Mouse (Mus musculus): Measurements from ENCODE around the gene Id3. TPM values are rescaled to one million over a fixed set of nuclear protein-coding genes. Genes with fewer than 3 reads are reported as not detected.

Gene Id3
- polyA plus RNA-seq, 1 experiment from 2014 or later, result 226 TPM

GRCm38 (mm10) chr4:136106880-136107301, 36.4 kb upstream of the Id3 start:
- ATAC-seq, result no peak
- Histone ChIP-seq H3K4me3 (ENCODE audit: low read length) (no peak overlapping the region), H3K9me3 (ENCODE audit: control insufficient read depth, low read length) (no peaks in the 10 kb centered on the region), H3K4me2 (ENCODE audit: low read length) (no peak overlapping the region), H3K27me3 (replicated peaks; ENCODE audit: control insufficient read depth, insufficient read depth, low read length) (no peaks in the 10 kb centered on the region), H3K4me1 (ENCODE audit: control insufficient read depth, insufficient read depth, low read depth, low read length) (peaks cover 4% of the 10 kb centered on the region), H3K27ac (ENCODE audit: low read depth, low read length) (no peak overlapping the region), H3K9ac (ENCODE audit: low read depth, low read length) (no peak overlapping the region), H3K36me3 (ENCODE audit: control insufficient read depth, insufficient read depth, low read length) (no peaks in the 10 kb centered on the region)
- WGBS, result 59% methylated on average over 7 of the region's 7 CpGs

DNA sequence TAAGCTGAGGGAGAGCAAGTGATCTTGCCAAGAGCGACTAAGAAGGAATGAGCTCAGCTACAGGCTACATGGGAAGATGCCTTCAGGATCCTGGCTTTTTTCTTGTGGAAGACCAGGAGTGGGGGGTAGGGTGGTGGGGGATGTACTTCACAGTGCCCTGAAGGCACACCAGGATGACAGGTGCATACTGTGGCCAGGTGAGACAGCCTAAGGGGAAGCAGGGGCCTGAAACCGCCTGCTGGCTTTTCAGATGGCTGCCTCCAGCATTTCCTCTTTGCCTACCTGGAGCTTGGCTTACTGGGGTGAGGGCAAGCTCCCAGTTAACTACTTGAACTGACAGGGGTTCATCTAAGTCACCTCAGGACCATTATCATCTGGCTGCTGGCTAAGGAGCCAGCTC, 34.1 kb upstream of the Id3 start:
- Histone ChIP-seq H3K9ac (ENCODE audit: low read depth, low read length) (no peak overlapping the region), H3K4me1 (ENCODE audit: control insufficient read depth, insufficient read depth, low read depth, low read length) (peaks cover 4% of the 10 kb centered on the region), H3K4me3 (ENCODE audit: low read length) (no peak overlapping the region), H3K27me3 (replicated peaks; ENCODE audit: control insufficient read depth, insufficient read depth, low read length) (no peaks in the 10 kb centered on the region), H3K36me3 (ENCODE audit: control insufficient read depth, insufficient read depth, low read length) (no peaks in the 10 kb centered on the region), H3K4me2 (ENCODE audit: low read length) (no peak overlapping the region), H3K27ac (ENCODE audit: low read depth, low read length) (no peak overlapping the region), H3K9me3 (ENCODE audit: control insufficient read depth, low read length) (no peaks in the 10 kb centered on the region)
- no peak for ATAC-seq
- 86% methylated on average over 2 of the region's 2 CpGs for WGBS

DNA sequence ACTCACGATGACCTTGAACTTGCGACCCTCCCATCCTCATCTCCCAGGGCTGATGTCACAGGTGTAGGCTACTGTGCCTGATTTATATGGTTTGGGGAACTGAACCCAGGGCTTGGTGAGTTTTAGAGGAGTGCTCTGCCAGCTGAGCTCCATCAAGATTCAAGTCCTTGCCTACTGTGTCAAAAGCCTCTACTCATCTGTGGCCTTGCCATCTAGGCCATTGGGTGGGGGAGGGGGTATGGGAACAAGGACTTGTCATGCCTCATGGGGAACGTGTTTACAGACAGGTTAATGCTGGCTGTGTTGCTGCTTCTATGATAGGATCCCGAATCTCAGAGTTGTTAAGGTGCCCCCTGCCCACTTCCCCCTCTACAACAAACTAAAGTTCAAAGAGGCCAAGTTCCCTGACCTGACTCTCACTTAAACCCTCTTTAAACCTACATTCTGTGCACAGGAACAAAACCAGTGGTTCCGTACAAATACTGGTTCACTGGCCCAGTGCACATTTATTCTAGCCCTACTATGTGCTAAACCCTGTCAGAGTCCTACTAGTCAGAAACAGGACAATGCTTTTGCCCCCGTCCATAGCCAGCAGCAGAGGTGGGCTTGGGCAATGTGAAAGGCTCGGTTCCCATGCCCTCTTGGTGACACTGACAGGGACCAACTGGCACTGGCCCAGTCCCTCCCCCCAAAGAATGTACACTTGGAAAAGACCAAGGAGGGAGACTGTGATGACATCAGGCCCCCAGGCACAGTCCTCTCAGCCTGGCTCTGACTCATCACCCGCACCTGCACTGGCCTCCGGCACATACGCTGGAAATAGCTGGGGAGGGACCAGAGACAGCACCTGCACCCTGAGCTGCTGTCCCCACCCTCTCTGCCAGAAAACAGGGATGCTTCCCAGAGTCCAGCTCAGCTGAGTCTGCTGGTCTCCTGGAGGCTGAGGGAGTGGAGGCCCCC, 33.1 kb upstream of the Id3 start:
- whole genome bisulfite sequencing, result 85% methylated on average over 10 of the region's 10 CpGs

DNA sequence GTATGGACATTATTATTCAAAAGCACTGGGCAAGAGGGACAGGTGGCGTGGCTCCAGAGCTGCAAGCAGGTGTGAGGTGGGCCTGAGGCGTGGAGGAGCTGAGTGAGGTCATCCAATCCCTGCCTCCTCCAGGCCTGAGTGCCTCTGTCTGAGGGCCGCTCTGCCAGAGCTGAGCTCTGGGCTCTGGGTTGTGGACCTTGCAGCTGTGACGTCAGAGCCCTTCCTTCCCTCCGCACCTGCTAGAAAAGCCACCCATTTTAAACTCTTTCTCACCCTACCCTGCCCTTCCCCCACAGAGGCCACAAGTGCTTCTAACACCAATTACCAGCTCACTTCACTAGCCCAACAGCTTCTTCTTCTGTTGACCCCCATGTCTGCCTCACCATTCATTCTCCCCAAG, 31.0 kb upstream of the Id3 start:
- Histone ChIP-seq H3K9me3 (ENCODE audit: control insufficient read depth, low read length) (no peaks in the 10 kb centered on the region), H3K4me3 (ENCODE audit: low read length) (no peak overlapping the region), H3K27me3 (replicated peaks; ENCODE audit: control insufficient read depth, insufficient read depth, low read length) (no peaks in the 10 kb centered on the region), H3K4me1 (ENCODE audit: control insufficient read depth, insufficient read depth, low read depth, low read length) (no peaks in the 10 kb centered on the region), H3K27ac (ENCODE audit: low read depth, low read length) (no peak overlapping the region), H3K36me3 (ENCODE audit: control insufficient read depth, insufficient read depth, low read length) (no peaks in the 10 kb centered on the region), H3K4me2 (ENCODE audit: low read length) (no peak overlapping the region), H3K9ac (ENCODE audit: low read depth, low read length) (no peak overlapping the region)
- WGBS, result 65% methylated on average over 5 of the region's 5 CpGs
- no peak for ATAC-seq

More for the DNA sequence above, 33.1 kb upstream of the Id3 start:
- H3K4me3 ChIP-seq (ENCODE audit: low read length), result no peak overlapping the region
- no peaks in the 10 kb centered on the region for H3K36me3 ChIP-seq (ENCODE audit: control insufficient read depth, insufficient read depth, low read length)
- H3K4me1 ChIP-seq (ENCODE audit: control insufficient read depth, insufficient read depth, low read depth, low read length), result no peaks in the 10 kb centered on the region
- ATAC-seq, result no peak
- no peak overlapping the region for H3K4me2 ChIP-seq (ENCODE audit: low read length)
- no peaks in the 10 kb centered on the region for H3K27me3 ChIP-seq (replicated peaks; ENCODE audit: control insufficient read depth, insufficient read depth, low read length)
- no peak overlapping the region for H3K27ac ChIP-seq (ENCODE audit: low read depth, low read length)
- H3K9ac ChIP-seq (ENCODE audit: low read depth, low read length), result no peak overlapping the region
- H3K9me3 ChIP-seq (ENCODE audit: control insufficient read depth, low read length), result no peaks in the 10 kb centered on the region

DNA sequence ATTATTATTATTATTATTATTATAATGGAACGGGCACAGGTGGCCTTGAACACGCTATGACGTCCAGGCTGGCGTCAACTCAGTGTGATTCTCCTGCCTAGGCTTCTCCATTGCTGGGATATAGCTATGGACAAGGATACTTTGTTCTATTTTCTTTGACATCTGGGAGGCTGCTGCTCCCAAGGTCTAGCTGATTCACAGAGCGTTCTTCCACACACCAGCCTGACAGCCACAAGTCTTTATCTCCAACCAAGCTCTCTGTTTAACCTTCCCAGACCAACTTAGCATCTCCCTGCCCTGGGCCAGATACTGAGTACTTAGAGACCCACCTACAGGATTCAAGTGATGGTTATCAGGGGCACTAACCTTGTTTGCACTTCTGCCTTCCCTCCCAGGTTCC, 28.6 kb upstream of the Id3 start:
- H3K4me2 ChIP-seq (ENCODE audit: low read length), result no peak overlapping the region
- H3K36me3 ChIP-seq (ENCODE audit: control insufficient read depth, insufficient read depth, low read length), result no peaks in the 10 kb centered on the region
- no peak overlapping the region for H3K9ac ChIP-seq (ENCODE audit: low read depth, low read length)
- WGBS, result 83% methylated on average over 5 of the region's 5 CpGs
- H3K4me3 ChIP-seq (ENCODE audit: low read length), result no peak overlapping the region
- H3K9me3 ChIP-seq (ENCODE audit: control insufficient read depth, low read length), result no peaks in the 10 kb centered on the region
- no peak overlapping the region for H3K27ac ChIP-seq (ENCODE audit: low read depth, low read length)
- ATAC-seq, result no peak
- no peaks in the 10 kb centered on the region for H3K4me1 ChIP-seq (ENCODE audit: control insufficient read depth, insufficient read depth, low read depth, low read length)
- H3K27me3 ChIP-seq (replicated peaks; ENCODE audit: control insufficient read depth, insufficient read depth, low read length), result no peaks in the 10 kb centered on the region

DNA sequence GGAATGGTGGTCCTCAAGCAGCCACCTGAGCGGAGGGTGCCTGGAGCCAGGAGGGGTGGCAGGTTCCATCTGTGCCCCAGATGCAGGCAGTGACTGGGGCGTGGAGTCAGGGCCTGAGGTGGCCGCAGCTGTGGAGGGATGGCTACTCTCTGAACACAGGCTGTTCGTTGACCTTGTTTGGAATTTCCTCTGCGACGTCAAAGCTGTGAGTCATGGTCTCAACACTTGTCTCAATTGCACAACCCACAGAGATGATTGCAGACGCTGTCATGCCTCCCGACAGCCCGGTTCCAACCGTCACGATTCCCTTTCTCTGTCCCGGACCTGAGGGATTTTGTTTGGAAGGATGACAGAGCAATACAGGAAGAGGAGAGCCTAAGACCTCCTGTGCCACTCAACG, 26.3 kb upstream of the Id3 start:
- no peak for ATAC-seq
- Histone ChIP-seq H3K27ac (ENCODE audit: low read depth, low read length) (no peak overlapping the region), H3K9me3 (ENCODE audit: control insufficient read depth, low read length) (no peaks in the 10 kb centered on the region), H3K27me3 (replicated peaks; ENCODE audit: control insufficient read depth, insufficient read depth, low read length) (no peaks in the 10 kb centered on the region), H3K36me3 (ENCODE audit: control insufficient read depth, insufficient read depth, low read length) (no peaks in the 10 kb centered on the region), H3K9ac (ENCODE audit: low read depth, low read length) (no peak overlapping the region), H3K4me3 (ENCODE audit: low read length) (no peak overlapping the region), H3K4me2 (ENCODE audit: low read length) (no peak overlapping the region), H3K4me1 (ENCODE audit: control insufficient read depth, insufficient read depth, low read depth, low read length) (no peaks in the 10 kb centered on the region)
- 65% methylated on average over 13 of the region's 13 CpGs for WGBS

DNA sequence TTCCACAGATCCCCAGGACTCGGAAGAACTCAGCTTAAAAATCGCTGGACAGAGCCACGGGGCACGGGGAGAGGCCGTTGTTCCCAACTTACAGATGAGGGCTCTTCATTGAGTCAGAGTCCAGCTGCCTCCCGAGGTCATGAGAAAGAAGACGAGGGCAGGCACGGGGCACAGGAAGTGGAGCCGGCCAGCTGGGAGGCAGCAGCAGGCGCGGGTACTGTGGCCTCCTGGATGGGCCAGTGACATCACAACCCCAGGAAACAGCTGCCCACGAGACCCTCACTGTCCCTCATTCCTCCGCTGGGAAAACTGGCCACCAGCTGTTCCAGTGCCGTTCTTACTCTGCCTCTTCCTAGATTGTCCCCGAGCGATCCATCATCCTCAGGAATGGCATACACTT, 23.3 kb upstream of the Id3 start:
- Histone ChIP-seq H3K4me1 (ENCODE audit: control insufficient read depth, insufficient read depth, low read depth, low read length) (no peaks in the 10 kb centered on the region), H3K36me3 (ENCODE audit: control insufficient read depth, insufficient read depth, low read length) (no peaks in the 10 kb centered on the region), H3K4me3 (ENCODE audit: low read length) (no peak overlapping the region), H3K9ac (ENCODE audit: low read depth, low read length) (no peak overlapping the region), H3K27me3 (replicated peaks; ENCODE audit: control insufficient read depth, insufficient read depth, low read length) (no peaks in the 10 kb centered on the region), H3K27ac (ENCODE audit: low read depth, low read length) (no peak overlapping the region), H3K9me3 (ENCODE audit: control insufficient read depth, low read length) (no peaks in the 10 kb centered on the region), H3K4me2 (ENCODE audit: low read length) (no peak overlapping the region)
- 51% methylated on average over 15 of the region's 16 CpGs for WGBS
- no peak for ATAC-seq

GRCm38 (mm10) chr4:136121158-136121557, 22.1 kb upstream of the Id3 start:
- no peak overlapping the region for H3K9ac ChIP-seq (ENCODE audit: low read depth, low read length)
- H3K4me1 ChIP-seq (ENCODE audit: control insufficient read depth, insufficient read depth, low read depth, low read length), result no peaks in the 10 kb centered on the region
- WGBS, result 93% methylated on average over 3 of the region's 3 CpGs
- no peak for ATAC-seq
- no peaks in the 10 kb centered on the region for H3K27me3 ChIP-seq (replicated peaks; ENCODE audit: control insufficient read depth, insufficient read depth, low read length)
- no peak overlapping the region for H3K4me2 ChIP-seq (ENCODE audit: low read length)
- H3K4me3 ChIP-seq (ENCODE audit: low read length), result no peak overlapping the region
- H3K36me3 ChIP-seq (ENCODE audit: control insufficient read depth, insufficient read depth, low read length), result no peaks in the 10 kb centered on the region
- H3K27ac ChIP-seq (ENCODE audit: low read depth, low read length), result no peak overlapping the region
- no peaks in the 10 kb centered on the region for H3K9me3 ChIP-seq (ENCODE audit: control insufficient read depth, low read length)

GRCm38 (mm10) chr4:136121844-136122468, 21.3 kb upstream of the Id3 start:
- H3K4me3 ChIP-seq (ENCODE audit: low read length), result no peak overlapping the region
- no peak for ATAC-seq
- no peaks in the 10 kb centered on the region for H3K36me3 ChIP-seq (ENCODE audit: control insufficient read depth, insufficient read depth, low read length)
- no peaks in the 10 kb centered on the region for H3K4me1 ChIP-seq (ENCODE audit: control insufficient read depth, insufficient read depth, low read depth, low read length)
- no peak overlapping the region for H3K27ac ChIP-seq (ENCODE audit: low read depth, low read length)
- no peak overlapping the region for H3K4me2 ChIP-seq (ENCODE audit: low read length)
- H3K9ac ChIP-seq (ENCODE audit: low read depth, low read length), result no peak overlapping the region
- WGBS, result 89% methylated on average over 7 of the region's 7 CpGs
- H3K27me3 ChIP-seq (replicated peaks; ENCODE audit: control insufficient read depth, insufficient read depth, low read length), result no peaks in the 10 kb centered on the region
- no peaks in the 10 kb centered on the region for H3K9me3 ChIP-seq (ENCODE audit: control insufficient read depth, low read length)
